Mouse (Mus musculus) liver, postnatal 0 days (tissue): Measurements from ENCODE around the gene Il1r1. TPM values are rescaled to one million over a fixed set of nuclear protein-coding genes. Genes with fewer than 3 reads are reported as not detected.

Experiments used
- ATAC-seq: fragments of 200-750 bp; cut with Nextera tagmentation; 2 replicates; pipeline ENCODE4 v1.8.0; 2017; ENCODE audit warnings: mild to moderate bottlenecking, moderate library complexity
- DNase-seq: peaks from one replicate; pipeline ENCODE4 v3.0.0-alpha.2; 2016
- H3K27ac ChIP-seq: fragments of 300-500 bp; sonication (generic); 2 replicates; pipeline ENCODE4 v1.5.1; 2014; ENCODE audit warnings: antibody characterized with exemption, moderate library complexity, mild to moderate bottlenecking, low read depth
- H3K27me3 ChIP-seq: fragments of 300-500 bp; sonication (generic); 2 replicates; pipeline ENCODE4 v1.6.1; 2014; ENCODE audit warnings: low read length, control low read depth, mixed read lengths; ENCODE audit not compliant: insufficient read depth
- H3K36me3 ChIP-seq: fragments of 300-500 bp; sonication (generic); replicated peaks from 2 replicates; pipeline ENCODE4 v1.6.1; 2014; ENCODE audit warnings: mild to moderate bottlenecking, control low read depth, low read length, moderate library complexity, mixed read lengths; ENCODE audit not compliant: insufficient read depth
- H3K4me1 ChIP-seq: fragments of 300-500 bp; sonication (generic); 2 replicates; pipeline ENCODE4 v1.6.1; 2014; ENCODE audit warnings: antibody characterized with exemption, mild to moderate bottlenecking, control low read depth; ENCODE audit not compliant: insufficient read depth
- H3K4me2 ChIP-seq: fragments of 300-500 bp; sonication (generic); 2 replicates; pipeline ENCODE4 v1.6.1; 2014; ENCODE audit warnings: low read depth, mild to moderate bottlenecking, low read length, moderate library complexity, mixed read lengths
- H3K4me3 ChIP-seq: fragments of 300-500 bp; sonication (generic); 2 replicates; pipeline ENCODE4 v1.5.1; 2014; ENCODE audit warnings: low read depth, low read length
- H3K9ac ChIP-seq: fragments of 300-500 bp; sonication (generic); replicated peaks from 2 replicates; pipeline ENCODE4 v1.6.1; 2014; ENCODE audit warnings: mild to moderate bottlenecking, moderate library complexity
- H3K9me3 ChIP-seq: fragments of 300-500 bp; sonication (generic); 2 replicates; pipeline ENCODE4 v1.6.1; 2016; ENCODE audit warnings: mild to moderate bottlenecking, control low read depth, low read length, mixed read lengths
- CTCF ChIP-seq: sonication (generic); IDR thresholded peaks from 2 replicates; pipeline ENCODE4 v1.5.1; 2016; ENCODE audit warnings: antibody characterized with exemption, low read depth
- EP300 ChIP-seq: IDR thresholded peaks from 2 replicates; pipeline ENCODE4 v1.6.1; 2016; ENCODE audit warnings: antibody characterized with exemption, low read depth, mild to moderate bottlenecking
- WGBS: fragments of 180-500 bp; shearing (Covaris S2); extraction: QIAGEN DNeasy Blood & Tissue Kit; methylation state at CpG from one replicate; pipeline ENCODE4 v1.1.7; 2014; ENCODE audit not compliant: insufficient replicate concordance; 5-methylcytosine and 5-hydroxymethylcytosine counted together
- polyA plus RNA-seq: library from polyadenylated mRNA; unstranded; fragments of >200 nt; fragmentation: Nextera tagmentation; extraction: Ambion mirVana; gene quantifications from 2 replicates; pipeline ENCODE4 v1.2.1, GENCODE M21; 2015

Gene Il1r1
- polyA plus RNA-seq, 1 experiment from 2014 or later = 15.1 TPM

- ATAC-seq = no peak
- H3K4me2 ChIP-seq = no peak overlapping the region
Observed at GRCm38 (mm10) chr1:40327604-40328003, 102.7 kb downstream of the Il1r1 start.

GRCm38 (mm10) chr1:40329526-40329925, 104.6 kb downstream of the Il1r1 start:
- Histone ChIP-seq H3K4me1 (peaks cover 15% of the 10 kb centered on the region), H3K9me3 (no peaks in the 10 kb centered on the region), H3K27me3 (no peaks in the 10 kb centered on the region), H3K4me3 (no peak overlapping the region), H3K36me3 (no peaks in the 10 kb centered on the region), H3K4me2 (no peak overlapping the region), H3K9ac (no peak overlapping the region), H3K27ac (no peak overlapping the region)
- no peak for ATAC-seq
- TF ChIP-seq CTCF (no peak), EP300 (no peak)
- DNase-seq = no peak
- 31% methylated on average over 1 of the region's 1 CpGs for WGBS

More at GRCm38 (mm10) chr1:40327604-40328003, 102.7 kb downstream of the Il1r1 start:
- Histone ChIP-seq H3K4me3 (no peak overlapping the region), H3K27me3 (no peaks in the 10 kb centered on the region), H3K4me1 (peaks cover 27% of the 10 kb centered on the region), H3K9me3 (no peaks in the 10 kb centered on the region), H3K27ac (no peak overlapping the region), H3K9ac (no peak overlapping the region), H3K36me3 (no peaks in the 10 kb centered on the region)
- WGBS = 77% methylated on average over 3 of the region's 3 CpGs
- DNase-seq = no peak
- TF ChIP-seq EP300 (no peak), CTCF (no peak)

GRCm38 (mm10) chr1:40330181-40330580, 105.3 kb downstream of the Il1r1 start:
- H3K36me3 ChIP-seq = no peaks in the 10 kb centered on the region
- ATAC-seq (no peak), DNase-seq (no peak)
- no peak overlapping the region for H3K27ac ChIP-seq
- no peaks in the 10 kb centered on the region for H3K27me3 ChIP-seq
- WGBS = 77% methylated on average over 8 of the region's 8 CpGs
- H3K9me3 ChIP-seq = no peaks in the 10 kb centered on the region
- H3K9ac ChIP-seq = no peak overlapping the region
- TF ChIP-seq EP300 = no peak
- no peak for TF ChIP-seq CTCF
- no peak overlapping the region for H3K4me3 ChIP-seq
- H3K4me1 ChIP-seq = peaks cover 12% of the 10 kb centered on the region
- H3K4me2 ChIP-seq = no peak overlapping the region

- Histone ChIP-seq H3K27ac (no peak overlapping the region), H3K4me2 (no peak overlapping the region), H3K9ac (no peak overlapping the region), H3K27me3 (no peaks in the 10 kb centered on the region), H3K36me3 (no peaks in the 10 kb centered on the region), H3K9me3 (no peaks in the 10 kb centered on the region), H3K4me3 (no peak overlapping the region), H3K4me1 (no peaks in the 10 kb centered on the region)
- DNase-seq (no peak), ATAC-seq (no peak)
- TF ChIP-seq CTCF = no peak
- TF ChIP-seq EP300 = no peak
- 66% methylated on average over 1 of the region's 1 CpGs for whole genome bisulfite sequencing
Observed at GRCm38 (mm10) chr1:40339346-40339745, 114.5 kb downstream of the Il1r1 start.

GRCm38 (mm10) chr1:40340102-40340501, 115.2 kb downstream of the Il1r1 start:
- Histone ChIP-seq H3K4me3 (no peak overlapping the region), H3K4me2 (no peak overlapping the region), H3K27me3 (no peaks in the 10 kb centered on the region), H3K9ac (no peak overlapping the region), H3K4me1 (no peaks in the 10 kb centered on the region), H3K9me3 (no peaks in the 10 kb centered on the region), H3K27ac (no peak overlapping the region), H3K36me3 (no peaks in the 10 kb centered on the region)
- WGBS = 63% methylated on average over 4 of the region's 4 CpGs
- ATAC-seq = peak; percentile 68
- TF ChIP-seq EP300 (peak; percentile 93), CTCF (no peak)
- DNase-seq = no peak

GRCm38 (mm10) chr1:40352158-40352903, 127.5 kb downstream of the Il1r1 start:
- H3K36me3 ChIP-seq = peaks cover 2% of the 10 kb centered on the region; the same call in 1 of the 2 replicates
- TF ChIP-seq CTCF (no peak), EP300 (peak; percentile 43; the same call in 1 of the 2 replicates)
- peaks cover 23% of the 10 kb centered on the region for H3K4me1 ChIP-seq
- no peak overlapping the region for H3K4me3 ChIP-seq
- H3K9ac ChIP-seq = no peak overlapping the region
- ATAC-seq (peak; percentile 49), DNase-seq (no peak)
- no peak overlapping the region for H3K27ac ChIP-seq
- H3K9me3 ChIP-seq = no peaks in the 10 kb centered on the region
- 48% methylated on average over 4 of the region's 4 CpGs for WGBS
- no peaks in the 10 kb centered on the region for H3K27me3 ChIP-seq
- no peak overlapping the region for H3K4me2 ChIP-seq
